Mouse (Mus musculus) cerebellum, adult 2 months (tissue): ENCODE results near the gene Actl10.

Source experiments
- CTCF ChIP-seq: fragments of 200-500 bp; IDR thresholded peaks from 2 replicates; pipeline ENCODE4 v1.5.1; 2011; ENCODE audit warnings: low read depth, mild to moderate bottlenecking, control low read depth, low read length, moderate library complexity, borderline replicate concordance; ENCODE audit not compliant: insufficient read depth
- POLR2A ChIP-seq: fragments of 200-500 bp; IDR thresholded peaks from 2 replicates; pipeline ENCODE4 v1.6.1; 2011; ENCODE audit warnings: low read length, control low read depth, borderline replicate concordance; ENCODE audit not compliant: insufficient read depth

DNA sequence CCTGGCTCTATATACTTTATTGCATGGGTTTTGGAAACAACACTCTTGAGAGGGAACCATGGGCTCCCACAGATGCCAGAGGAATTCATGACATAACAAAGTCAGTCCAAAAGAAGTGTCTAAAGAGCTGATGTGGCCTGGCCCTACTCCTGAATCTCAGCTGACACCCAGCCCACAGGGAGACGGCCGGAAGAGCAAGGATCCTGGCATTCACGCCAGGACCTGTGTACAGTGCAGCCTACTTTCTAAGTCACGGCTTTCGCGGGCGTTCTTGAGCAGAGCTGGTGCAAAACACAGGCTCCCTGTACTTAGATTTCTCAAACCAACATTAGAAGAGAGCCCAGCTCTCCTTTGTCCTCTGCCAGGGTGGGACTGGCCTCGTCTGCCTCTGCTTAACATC, 29.0 kb downstream of the Actl10 start:
- TF ChIP-seq CTCF (no peak), POLR2A (no peak)
